Mouse (Mus musculus) T-helper 17 cell (primary cell): Measurements from ENCODE around the gene Hnrnpk.

Experiments used
- in situ Hi-C, 2 experiments: fragments of 300-600 bp; cut with MboI, MseI; formaldehyde crosslinking; loops; 1 replicate in 1 of 2; 2 replicates in 1 of 2; pipeline ENCODE4 v1.15.1; 2025; ENCODE audit warnings: high pct_unique_total_duplicates in 2 of 2

Gene Hnrnpk

DNA sequence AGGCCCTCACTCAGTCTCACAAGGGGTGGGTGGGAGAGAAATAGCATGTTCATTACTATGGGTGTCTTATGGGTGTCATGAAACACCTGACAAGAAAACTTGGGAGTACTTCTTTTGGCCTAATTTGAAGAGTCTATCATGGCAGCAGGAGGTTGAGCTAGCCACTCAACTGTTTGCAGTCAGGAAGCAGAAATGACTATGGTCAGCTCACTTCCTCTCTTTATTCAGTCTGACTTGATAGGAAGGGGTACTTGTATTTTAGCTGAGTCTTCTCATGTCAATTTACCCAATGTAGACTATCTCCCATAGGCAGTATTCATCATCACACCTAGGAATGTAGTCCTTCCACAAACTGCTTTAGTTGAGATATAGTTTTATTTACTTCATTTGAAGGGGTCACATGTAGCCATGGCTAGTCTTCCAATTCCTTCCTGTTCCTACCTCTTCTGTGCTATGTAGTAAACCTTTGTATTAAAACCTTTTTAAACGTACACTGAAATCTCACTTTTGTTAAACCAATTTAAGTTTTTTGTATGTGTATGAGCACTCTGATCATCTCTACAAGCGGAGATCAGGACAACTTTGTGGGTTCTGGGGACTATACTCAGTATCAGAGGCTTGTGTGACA lies 13.7 kb downstream of the Hnrnpk start:
- in situ Hi-C loops = loop anchor here (10.0 to 25.0 kb wide), 3 partner anchors 227 to 1373 kb away; partner anchors contain the start of genes Idnk (in 2 of the 2) and Isca1 (in 1 of the 2)

DNA sequence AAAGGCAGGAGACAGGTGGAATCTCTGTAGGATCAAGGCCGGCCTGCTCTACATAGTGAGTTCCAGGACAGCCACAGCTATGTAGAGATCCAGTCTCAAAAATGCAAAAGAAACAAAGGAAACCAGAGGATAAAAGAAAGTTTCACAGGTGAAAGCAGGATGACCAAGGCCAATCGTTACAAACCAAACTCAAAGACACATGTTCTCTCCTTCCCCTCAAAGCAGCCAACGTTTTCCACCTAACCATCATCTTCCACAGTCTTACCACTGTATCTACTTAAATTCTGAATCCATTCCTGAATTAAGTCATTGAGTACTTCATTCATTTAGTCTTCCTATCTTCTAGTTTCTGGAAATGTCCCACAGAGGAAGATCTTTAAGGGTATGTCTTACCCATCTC lies 14.8 kb downstream of the Hnrnpk start:
- in situ Hi-C loops = loop anchor here (10.0 to 25.0 kb wide), 3 partner anchors 226 to 1374 kb away; partner anchors contain the start of genes Idnk (in 2 of the 2) and Isca1 (in 1 of the 2)

DNA sequence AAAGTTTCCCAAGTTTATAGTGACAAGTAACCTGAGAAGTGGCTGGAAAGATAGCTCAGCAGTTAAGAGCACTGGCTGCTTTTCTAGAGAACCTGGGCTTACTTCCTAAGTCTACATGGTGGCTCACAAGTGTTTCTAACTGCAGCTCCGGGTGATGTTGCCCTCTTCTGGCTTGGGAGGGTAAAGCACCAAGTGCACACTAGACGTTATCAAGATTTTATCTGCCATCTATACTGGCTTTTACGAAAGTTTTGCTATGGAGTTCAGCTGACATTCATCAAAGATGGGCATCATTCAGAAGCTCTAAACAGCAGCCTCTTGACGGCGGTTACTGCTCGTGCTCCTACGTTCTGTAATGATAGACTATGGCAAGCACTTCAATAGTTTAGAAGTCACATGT lies 15.2 kb downstream of the Hnrnpk start:
- in situ Hi-C loops = loop anchor here (10.0 to 25.0 kb wide), 3 partner anchors 226 to 1374 kb away; partner anchors contain the start of genes Idnk (in 2 of the 2) and Isca1 (in 1 of the 2)

DNA sequence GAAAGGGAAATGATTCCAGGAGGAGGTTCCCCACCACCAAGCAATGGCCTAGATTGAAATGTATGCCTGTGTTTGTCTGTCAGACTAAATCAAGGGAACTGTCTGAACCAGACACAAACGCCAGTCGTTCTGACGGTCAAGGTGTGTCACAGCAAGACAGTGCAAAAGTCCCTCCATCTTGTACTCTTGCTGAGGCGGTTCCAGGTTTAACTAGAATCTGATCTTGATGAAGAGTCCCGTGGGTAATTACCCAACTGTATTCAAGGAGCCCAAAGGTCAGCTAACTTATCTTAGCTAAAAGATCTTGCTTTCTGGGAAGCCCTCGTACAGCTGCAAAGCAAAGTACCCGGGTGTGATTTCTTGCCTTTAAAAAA lies 17.6 kb downstream of the Hnrnpk start:
- in situ Hi-C loops = loop anchor here (10.0 to 25.0 kb wide), 3 partner anchors 223 to 1377 kb away; partner anchors contain the start of genes Idnk (in 2 of the 2) and Isca1 (in 1 of the 2)

DNA sequence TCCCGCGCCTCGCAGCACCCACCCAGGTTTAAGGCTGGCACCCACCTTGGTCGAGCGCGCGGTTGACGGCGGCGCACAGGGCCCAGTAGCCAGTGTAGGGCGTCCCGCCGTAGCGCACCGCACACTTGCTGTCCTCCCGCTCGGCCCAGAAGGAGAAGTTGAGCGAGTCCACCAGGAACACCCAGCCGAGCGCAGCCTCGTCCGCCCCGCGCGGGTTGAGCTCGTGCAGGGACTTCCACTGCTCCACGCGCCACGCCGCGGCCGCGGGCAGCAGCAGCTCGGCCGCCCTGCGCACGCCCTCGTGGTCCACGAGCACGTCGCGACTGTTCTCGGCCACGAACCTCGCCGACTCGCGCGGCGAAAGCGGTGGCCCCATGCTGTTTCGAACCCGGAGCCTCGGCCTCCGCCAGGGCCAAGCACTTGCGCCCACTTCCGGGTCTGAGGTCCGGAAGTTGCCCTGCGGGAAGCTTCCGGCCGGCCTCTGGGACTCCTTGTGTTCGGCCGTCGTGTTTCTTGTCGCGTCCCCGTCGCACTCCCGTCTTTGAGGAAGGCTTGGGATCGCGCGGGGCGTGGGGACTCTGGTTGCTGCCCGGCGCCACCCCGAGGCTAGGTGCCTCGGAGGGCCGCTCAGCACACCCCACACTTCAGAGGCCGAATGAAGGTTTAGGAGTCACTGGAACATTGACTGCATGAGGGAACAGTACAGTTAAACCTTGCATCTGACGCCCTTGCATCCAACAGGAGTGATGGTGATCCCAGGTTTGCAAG lies 18.2 kb downstream of the Hnrnpk start, which contains the start of gene 2210016F16Rik:
Gene 2210016F16Rik, minus strand, starts transcription at position 447 of the 768 bp plus-strand sequence.
- in situ Hi-C loops = loop anchor here (10.0 to 25.0 kb wide), 3 partner anchors 223 to 1377 kb away; partner anchors contain the start of genes Idnk (in 2 of the 2) and Isca1 (in 1 of the 2)

DNA sequence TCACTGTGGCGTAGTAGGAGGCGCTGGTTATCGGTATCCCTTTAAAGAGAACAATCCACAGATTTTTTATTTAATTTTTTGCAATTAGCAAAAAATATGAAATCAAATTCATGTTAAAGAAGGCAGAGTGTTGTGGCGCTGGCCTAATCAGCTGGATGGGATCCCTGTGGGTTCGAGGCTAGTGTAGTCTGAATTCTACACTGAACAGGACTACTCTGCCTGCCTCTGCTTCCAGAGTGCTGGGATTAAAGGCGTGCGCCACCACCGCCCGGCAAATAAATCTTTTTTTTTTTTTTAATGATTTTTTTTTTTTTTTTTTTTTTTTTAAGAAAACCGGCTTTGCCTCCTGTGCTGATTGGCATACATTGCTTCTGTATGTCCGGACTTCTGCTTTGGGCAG lies 18.8 kb downstream of the Hnrnpk start:
- in situ Hi-C loops = loop anchor here (10.0 to 25.0 kb wide), 3 partner anchors 222 to 1378 kb away; partner anchors contain the start of genes Idnk (in 2 of the 2) and Isca1 (in 1 of the 2)

DNA sequence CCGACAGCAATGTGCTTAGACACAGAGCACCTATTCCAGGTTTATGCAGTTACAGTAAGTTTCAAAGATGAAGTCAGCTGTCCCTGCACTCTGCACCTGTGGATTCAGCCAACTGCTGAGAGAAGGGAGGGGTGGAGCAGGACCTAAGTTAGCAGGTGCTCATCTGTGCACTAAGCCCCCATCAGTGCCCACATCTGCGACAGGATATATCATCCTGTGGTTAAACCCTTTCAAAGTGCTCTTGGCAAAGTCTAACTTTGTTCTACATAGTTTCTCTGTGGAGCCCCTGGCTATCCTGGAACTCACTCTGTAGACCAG lies 30.0 kb downstream of the Hnrnpk start:
- in situ Hi-C loops = no loop called here

DNA sequence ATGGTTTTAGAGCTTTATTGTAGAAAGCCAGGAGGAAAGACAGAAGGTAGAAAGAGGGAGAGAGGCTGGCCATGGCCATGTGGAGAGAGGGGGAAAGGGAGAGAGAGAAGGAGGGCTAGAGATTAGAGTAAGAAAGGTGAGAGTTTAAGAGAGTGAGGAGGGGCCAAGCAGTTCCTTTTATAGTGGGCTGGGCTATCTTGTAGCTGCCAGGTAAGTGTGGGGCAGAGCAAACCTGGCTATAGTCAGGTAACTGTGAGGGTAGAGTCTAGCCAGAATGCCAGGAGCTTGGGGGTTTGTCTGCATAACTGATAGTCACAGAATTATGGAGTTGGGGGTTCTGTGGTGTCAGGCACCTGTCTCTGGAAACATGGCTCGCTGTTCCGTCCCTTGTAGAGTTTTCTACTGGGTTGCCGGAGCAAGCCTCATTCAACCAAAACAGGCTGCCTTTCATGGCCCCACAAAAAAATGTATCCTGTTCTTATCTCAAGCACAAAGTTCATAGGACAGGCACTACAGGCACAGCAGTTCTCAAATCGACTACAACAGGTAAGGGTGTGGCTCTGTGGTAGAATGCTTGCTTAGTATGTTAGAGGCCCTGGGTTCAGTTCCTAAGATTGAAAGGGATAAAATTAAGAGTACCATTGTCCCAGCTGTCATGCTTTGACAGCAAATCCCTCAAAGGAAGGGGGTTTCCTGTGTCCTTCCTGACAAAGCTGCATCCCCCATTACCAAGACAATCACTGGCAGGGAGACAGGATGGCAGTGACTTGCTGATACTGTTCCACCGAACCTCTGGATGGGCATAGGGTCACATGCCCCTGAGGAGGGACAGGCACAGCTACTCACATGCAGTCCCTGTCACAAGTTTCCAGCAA lies 30.6 kb downstream of the Hnrnpk start:
- in situ Hi-C loops = no loop called here

DNA sequence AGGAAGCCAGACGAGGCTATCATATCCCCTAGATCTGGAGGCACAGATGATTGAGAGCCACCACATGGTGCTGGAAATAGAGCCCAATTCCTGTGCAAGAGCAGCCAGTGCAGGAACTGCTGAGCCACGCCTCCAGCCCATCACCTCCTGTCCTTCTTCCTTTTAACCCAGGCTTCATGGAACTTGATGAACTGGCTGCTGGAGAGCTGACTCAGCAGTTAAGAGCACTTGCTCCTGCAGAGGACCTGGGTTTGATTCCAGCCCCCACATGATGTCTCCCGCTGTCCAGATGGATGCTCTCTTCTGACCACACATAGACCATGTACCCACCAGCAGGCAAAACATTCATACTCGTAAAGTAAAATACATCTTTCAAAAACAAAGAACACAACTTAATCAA lies 34.3 kb downstream of the Hnrnpk start:
- in situ Hi-C loops = loop anchor here in 1 of 2 experiments (10.0 kb wide), 1 partner anchor 1884 kb away; the partner anchor contains the start of gene Il9

DNA sequence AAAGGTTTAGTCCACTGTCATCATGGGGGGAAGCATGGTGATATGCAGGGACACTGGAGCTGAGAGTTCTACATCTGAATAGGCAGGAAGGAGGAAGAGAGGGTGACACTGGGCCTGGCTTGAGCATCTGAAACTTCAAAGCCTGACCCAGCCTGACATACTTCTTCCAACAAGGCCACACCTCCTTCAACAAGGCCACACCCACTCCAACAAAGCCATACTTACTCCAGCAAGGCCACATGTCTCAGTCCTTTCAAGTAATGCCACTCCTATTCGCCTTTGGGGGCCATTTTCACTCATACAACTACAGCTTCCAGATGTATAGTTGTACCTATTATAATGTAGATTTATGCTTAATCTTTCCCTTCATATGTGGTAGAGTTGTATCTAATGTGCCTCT lies 35.5 kb downstream of the Hnrnpk start:
- in situ Hi-C loops = loop anchor here in 1 of 2 experiments (10.0 kb wide), 1 partner anchor 1883 kb away; the partner anchor contains the start of gene Il9

DNA sequence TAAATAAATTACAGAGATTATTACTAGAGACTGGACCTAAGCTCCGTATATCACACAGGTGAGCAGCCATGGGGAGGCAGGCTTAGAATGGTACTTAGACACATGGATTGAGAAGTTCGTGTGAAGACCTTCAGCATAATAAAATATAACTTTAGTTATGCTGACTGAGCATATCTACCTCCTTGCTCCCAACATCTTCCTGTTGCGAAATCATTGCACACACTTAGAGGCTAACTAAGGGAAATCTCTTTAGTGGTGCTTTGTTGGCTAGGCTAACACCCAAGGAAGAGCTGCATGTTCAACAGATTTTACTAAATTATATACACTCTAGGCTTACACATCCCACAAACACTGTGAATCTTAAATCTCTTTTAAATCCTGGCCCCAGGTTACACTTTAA lies 36.8 kb downstream of the Hnrnpk start:
- in situ Hi-C loops = loop anchor here in 1 of 2 experiments (10.0 kb wide), 1 partner anchor 1882 kb away; the partner anchor contains the start of gene Il9

DNA sequence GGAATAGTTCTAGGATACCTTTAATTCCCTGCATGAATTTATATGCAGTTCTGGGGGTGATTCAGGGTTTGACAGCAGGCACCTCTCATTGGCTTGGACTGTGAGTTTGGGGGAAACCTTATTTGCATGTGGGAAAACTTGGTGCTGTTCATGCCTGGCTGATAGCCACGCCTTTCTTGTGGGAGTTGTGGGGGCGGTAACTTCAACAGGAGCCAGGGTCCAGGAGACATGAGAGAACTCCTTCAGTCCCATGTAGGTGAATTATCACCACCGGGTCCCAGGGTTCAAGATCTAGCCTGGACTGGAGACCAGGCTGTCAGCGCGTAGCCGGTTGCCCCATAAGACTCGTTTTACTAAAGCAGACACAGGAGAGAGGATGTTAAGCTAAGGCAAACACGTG lies 38.0 kb downstream of the Hnrnpk start:
- in situ Hi-C loops = loop anchor here in 1 of 2 experiments (10.0 kb wide), 1 partner anchor 1880 kb away; the partner anchor contains the start of gene Il9

DNA sequence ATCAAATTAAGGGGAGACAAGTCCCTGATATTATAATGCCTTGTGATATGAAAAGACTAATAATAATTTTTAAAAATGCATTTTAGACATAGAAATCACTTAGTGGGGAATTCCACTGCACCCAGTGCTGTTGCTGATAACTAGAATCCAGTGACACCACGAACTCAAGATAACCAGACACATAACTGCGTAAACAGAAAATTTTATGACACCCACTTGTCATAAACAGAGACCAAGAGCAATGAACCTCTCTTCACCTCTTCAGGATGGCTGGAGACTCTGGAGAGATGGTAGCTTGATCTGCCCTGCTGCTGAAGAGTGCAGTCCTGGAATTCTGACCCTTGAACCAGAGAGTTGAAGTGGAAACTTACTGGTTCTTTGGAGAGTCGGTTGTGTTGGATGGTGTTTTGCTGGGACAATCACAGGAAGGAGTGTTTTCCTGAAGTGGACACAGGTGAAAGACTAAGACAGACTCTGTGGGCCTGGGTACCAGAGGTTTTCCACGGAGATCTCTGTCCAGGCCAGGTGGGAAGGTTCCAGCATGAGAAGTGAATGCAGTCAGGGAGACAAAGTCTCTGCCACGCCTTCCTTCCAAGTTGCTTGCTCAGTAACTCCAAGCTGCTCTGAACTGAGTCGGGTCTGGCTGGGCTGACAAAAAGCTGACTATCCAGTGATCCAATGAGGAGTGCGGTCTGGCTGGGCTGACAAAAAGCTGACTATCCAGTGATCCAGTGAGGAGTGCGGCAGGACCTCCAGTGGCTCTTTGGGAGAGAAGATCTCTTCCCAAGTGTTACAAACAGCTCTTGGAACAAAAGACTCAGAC lies 38.6 kb downstream of the Hnrnpk start:
- in situ Hi-C loops = loop anchor here in 1 of 2 experiments (10.0 kb wide), 1 partner anchor 1880 kb away; the partner anchor contains the start of gene Il9

DNA sequence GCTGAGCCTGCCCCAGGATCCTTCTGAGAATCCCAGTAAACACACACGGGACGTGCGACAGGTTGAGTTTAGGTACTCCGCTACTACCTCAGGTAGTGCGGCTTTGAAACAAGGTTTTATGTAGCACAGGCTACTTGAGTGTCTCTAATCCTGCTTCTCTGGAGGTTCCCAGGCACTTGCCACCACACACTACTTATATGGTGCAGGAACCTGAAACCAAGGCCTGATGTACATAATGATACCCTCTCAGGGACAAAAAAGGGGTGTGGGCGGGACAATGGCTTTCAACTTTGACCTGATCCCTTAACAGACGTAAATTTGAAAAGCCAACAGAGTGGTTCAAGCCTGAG lies 43.9 kb downstream of the Hnrnpk start:
- in situ Hi-C loops = no loop called here

DNA sequence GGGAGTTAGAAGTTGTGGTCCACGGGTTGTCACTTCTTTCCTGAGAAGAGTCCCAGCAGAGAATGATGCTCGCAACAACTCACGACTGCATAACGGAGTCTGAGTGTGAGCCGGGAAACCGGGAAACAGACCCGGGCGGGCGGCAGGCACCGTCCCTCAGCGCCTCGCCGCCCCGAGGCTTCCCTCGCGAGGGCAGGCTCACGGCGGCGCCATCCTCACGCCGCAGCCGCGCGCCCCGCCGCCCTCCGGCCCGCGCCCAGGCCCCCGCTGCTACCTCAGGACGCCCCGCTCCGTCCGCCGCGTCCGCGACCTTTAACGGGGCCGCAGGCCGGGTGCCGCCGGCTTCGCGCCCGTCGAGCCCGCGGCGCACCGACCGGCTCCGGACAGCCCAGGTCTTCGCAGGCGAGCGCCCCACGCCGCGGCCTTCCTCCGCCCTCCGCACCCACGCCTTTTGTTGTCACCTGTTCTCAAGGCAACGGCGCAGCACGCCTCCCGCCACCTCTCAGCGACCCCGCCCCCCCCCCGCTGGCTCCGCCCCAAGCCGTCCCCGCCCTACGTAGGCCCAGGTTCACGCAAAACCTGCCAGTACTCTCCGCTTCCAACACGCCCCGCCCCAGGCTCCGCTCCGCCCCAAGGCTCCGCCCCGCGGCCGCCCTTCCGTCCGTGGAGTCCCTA lies 44.4 kb downstream of the Hnrnpk start, which contains the start of gene Kif27:
Gene Kif27, minus strand, starts transcription at position 494 of the 675 bp plus-strand sequence.
- in situ Hi-C loops = no loop called here

DNA sequence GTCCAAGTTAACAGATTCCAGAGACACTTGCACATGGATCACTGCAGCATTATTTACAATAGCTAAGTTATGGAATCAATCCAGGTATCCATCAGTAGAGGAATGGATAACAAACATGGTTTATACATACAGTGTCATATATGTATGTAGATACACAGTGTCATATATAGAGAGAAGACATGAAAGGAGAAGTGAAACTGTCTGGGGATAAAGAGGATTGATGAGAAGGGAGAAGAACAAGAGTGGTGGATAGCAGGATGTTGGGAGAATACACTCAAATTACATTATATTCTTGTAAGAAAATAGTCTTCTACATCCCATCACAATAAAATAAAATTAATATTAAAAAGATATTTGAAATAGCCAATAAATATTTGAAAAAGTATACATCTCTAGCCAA lies 50.1 kb downstream of the Hnrnpk start:
- in situ Hi-C loops = no loop called here

DNA sequence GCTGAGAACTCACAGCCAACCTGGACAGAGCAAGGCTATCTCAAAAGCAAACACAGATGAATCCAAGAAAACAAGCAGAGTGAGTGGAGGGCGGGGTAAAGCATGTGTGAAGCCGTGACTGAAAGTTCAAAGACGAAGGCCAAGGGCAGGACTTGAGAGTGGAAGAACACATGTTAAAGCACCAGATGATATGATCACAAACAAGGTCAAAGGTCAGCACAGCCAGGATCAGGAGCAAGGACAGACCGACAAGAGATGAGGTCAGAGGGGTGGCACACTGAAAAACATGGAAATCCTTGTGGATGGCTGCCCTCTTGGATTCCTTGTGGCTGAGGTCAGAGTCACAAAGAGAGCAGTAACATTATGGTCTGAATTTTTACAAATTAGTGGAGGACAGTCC lies 52.5 kb downstream of the Hnrnpk start:
- in situ Hi-C loops = no loop called here

DNA sequence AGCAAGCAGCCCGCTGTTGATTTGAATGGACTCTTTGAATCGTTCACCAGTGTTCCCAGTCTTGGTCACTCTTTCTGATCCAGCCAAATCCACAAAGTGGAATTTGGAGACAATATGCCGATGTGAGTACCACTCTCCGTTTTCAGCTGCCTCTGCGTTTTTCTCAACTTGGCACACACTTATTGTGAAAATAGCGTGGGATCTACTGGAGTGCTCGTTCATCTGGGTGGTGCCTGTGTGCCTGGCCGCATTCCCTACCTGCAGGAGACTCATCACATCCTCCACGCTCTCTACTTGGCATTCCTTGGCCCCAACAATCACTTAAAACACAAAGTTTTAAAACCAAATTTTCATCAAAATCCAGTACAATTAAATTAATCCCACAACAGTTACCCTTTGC lies 58.6 kb downstream of the Hnrnpk start:
- in situ Hi-C loops = no loop called here
